Mouse (Mus musculus) kidney, postnatal 36 days (tissue): ENCODE results near the gene Tardbp.

ENCODE experiments used
- DNase-seq, 2 experiments: peaks; one replicate each; pipeline ENCODE4 v3.0.0; 2021 to 2022; ENCODE audit warnings: mixed read lengths in 2 of 2

Tardbp gene

GRCm38 (mm10) chr4:148638302-148638701 is 11.5 kb upstream of the Tardbp start:
- DNase-seq: no peak

GRCm38 (mm10) chr4:148635309-148635708 is 8.5 kb upstream of the Tardbp start:
- DNase-seq: no peak

DNA sequence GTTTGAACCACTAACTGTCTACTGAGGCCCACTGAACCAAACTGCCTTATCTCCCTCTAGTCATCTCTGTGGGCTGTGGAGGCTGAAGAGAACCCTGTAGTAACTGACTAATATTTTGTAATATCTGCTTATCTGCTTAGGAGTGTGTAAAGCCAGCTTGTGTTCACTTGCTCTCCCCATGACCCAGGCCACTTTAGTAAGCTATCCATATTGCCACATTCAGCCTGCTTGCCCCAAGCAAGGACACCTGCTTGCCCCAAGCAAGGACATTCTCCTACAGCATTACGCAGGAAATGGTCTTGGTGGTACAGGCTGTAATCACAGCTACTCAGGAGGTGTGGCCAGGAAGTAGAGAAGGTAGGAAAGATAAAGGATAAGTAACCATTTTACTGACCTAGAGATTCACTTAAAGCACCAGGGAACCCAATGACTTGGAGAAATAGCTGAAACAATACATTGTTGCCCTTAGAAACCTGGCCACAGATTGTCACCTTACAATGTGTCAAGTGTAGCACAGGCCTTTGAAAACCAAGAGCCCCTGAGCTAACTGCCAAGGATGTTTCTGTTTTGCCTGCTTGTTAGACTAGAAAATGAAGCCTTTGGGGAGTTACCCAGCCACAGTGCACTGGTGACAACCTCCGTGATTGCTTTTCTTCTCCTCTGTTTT is 6.7 kb upstream of the Tardbp start:
- DNase-seq: no peak

- peak; percentile 37 to 43 for DNase-seq
Measured at GRCm38 (mm10) chr4:148632013-148632692, 5.3 kb upstream of the Tardbp start.

DNA sequence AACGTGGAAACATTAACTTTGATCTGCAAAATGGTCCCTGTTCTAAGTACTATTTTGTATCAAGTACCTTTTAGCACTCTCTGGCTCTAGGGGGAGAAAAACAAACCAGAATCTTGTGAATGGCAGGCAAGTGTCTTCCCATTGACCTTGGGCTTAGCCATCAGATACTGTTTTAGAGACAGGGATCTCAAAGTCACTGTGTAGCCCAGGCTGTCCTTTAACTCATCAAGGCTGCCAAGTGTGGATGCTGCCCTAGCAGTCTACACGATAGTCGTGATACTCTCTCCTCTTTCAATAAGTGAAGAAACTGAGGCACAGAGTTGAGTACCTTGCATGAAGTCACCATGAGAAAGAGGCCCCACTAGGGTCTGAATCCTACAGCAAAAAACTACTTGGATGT is 427 bp upstream of the Tardbp start:
- no peak for DNase-seq

DNA sequence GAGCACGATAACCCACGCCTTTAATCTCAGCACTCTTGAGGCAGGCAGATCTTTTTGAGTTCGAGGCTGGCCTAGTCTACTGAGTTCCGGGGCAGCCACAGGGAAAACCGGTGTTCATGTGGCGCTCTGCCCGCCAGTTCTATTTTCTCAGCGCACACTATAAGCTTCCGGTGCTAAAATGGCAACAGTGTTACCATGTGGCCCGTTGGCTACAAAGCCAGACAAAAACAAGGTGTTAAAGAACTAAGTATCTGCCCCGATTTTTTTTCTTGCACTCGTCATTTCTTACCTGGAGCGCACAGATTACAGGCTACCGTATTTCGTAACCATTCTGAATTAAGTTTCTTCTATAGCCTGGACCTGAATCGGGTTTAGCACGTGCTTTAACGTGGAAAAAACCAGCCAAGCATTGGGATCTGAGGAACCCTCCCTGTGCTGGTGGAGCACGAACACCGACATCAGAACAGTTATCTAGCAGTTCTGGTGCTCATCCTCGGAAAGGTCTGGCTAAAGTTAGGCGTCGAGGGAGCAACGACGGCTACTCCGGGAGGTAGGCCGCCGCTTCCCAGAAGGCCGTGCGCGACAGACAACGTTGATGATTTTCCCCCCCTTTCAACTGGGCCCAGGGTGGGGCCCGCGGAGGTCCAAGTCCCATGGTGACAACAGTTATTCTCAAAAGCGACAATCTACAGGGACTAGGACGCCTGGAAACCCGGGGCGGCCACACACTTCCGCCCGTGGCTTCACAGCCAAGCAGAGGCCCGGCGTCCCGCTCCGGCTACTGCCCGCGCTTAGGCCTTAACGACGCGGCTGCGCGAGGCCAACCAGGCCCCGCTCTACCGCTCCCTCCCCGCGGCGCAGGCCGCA is 830 bp downstream of the Tardbp start:
- peak; percentile 50 to 56 for DNase-seq

DNA sequence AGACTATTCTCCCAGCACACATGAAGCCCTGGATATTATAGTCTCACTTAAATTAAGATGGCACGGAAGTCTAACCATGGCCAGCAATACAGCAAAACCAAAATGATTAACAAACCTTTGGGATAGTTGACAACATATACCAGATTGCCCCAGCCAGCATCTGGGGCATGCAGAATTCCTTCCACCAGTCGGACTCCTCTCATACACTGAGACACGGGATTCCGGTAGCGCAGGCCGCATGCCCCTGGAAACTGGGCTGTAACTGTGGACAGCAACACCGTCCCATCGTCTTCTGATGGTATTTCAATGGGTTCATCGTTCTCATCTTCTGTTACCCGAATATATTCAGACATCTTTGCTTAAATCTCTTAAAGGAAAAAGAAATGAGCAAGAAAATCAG is 1.8 kb downstream of the Tardbp start:
- DNase-seq: no peak

- no peak for DNase-seq
Measured at GRCm38 (mm10) chr4:148623609-148624008, 3.2 kb downstream of the Tardbp start.

GRCm38 (mm10) chr4:148622485-148622884 is 4.3 kb downstream of the Tardbp start:
- no peak for DNase-seq

- DNase-seq: peak in 1 of 2 experiments; percentile 39
Measured at GRCm38 (mm10) chr4:148620718-148621117, 6.1 kb downstream of the Tardbp start.

GRCm38 (mm10) chr4:148619805-148620204 is 7.0 kb downstream of the Tardbp start:
- DNase-seq: no peak

DNA sequence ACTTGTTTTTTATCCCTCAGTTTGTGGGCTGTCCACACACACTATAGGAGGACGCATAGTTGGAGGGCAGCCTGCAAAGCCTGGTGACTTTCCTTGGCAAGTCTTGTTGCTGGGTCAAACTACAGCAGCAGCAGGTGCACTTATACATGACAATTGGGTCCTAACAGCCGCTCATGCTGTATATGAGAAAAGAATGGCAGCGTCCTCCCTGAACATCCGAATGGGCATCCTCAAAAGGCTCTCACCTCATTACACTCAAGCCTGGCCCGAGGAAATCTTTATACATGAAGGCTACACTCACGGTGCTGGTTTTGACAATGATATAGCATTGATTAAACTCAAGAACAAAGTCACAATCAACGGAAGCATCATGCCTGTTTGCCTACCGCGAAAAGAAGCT is 13.1 kb downstream of the Tardbp start:
- DNase-seq: no peak

DNA sequence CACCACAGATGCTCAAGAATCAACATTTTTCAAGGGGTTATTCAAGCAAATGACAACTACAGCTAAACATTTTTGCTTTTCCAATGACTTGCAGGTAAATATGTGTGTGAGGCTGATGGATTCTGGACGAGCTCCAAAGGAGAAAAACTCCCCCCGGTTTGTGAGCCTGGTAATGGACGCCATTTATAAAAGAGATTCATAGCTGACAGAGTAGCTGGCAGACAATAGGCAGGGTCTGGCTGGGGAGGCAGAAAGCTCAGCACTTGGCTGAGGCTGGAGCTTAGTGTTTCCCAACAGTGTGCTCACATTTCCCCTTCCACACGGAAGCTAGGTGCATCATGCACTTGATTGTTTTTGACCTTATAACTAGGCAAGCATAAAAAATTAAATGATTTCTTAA is 14.3 kb downstream of the Tardbp start:
- no peak for DNase-seq

DNA sequence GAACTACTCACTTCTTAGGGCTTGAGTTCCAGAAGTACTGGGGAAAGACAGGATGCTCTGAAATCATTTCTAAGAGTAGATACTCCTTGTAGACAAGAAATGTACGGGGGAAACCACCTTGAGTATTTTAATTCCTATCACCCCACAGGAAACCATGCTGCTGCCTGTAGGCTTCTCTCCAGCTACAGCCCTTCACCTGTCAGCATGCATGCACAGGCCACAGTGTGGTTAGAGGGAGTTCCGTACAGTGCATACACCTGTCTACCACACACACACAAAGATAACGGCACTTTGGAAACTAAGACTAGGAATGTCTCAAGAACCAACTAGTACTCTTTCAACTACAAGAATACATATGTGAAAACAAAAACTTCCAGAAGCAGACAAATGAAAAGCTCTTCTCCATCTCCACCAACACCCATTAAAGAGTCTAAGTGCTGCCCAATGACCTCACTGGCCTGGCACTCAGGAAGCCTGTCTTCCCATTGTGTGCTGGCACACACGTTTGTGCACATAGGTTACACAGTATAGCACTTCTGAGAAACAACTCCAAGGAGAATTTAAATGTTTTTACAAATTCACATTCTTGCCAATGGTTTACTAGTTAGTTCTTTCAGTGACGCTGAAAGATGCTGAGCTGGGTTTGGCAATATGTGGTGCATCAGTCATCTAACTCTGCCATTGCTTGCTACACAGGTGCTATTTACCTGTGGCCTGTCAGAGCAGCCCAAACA is 16.0 kb downstream of the Tardbp start:
- no peak for DNase-seq

GRCm38 (mm10) chr4:148609805-148610204 is 17.0 kb downstream of the Tardbp start:
- peak; percentile 44 to 59 for DNase-seq

DNA sequence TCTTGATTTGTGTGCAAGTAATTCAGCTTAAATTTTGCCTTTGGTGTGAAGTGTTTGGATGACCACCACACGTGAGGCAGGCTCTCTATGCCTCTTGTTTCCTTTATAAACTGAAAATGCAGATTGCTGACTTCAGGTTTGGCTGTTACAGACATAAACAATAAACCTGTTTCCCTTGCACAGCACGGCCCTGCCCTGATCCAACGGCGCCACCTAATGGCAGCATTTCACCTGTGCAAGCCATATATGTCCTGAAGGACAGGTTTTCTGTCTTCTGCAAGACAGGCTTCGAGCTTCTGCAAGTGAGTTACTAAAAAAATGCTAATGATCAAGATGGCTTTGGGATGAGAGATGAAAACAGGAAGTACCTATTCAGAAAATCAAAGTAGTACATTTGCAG is 19.1 kb downstream of the Tardbp start:
- peak; percentile 78 to 95 for DNase-seq

DNA sequence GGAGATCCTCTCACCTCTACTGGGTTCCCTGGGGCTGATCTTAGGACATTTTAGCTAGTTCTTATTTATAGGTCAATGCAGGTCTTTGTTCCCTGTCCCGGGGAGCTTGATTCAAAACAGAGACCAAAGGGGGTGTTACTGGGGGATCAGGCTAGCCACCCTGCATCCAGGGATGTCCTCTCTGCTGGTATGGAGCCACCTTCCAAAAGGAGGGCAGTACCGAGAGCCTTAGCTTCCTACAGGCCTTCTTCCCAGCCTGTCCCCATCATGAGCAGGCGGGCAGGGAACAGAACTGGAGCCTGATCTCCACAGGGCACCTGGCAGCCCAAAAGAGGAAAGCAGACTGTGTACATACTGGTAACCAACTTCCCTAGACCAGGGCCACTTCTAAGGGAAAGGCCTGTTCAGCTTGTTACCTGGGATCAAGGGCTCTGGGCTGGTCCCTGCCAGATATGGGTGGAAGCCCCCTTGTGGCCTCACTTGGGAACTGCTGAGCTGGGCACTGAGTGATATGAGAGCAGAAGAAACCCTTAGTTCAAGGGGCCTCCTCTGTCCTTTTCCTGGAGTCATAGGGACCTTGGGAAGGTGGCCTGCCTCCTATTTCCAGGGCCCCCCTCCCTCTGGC is 22.2 kb downstream of the Tardbp start:
- peak; percentile 73 to 86 for DNase-seq

- no peak for DNase-seq
Measured at GRCm38 (mm10) chr4:148604141-148604540, 22.7 kb downstream of the Tardbp start.

GRCm38 (mm10) chr4:148603376-148604139 is 23.3 kb downstream of the Tardbp start:
- no peak for DNase-seq

DNA sequence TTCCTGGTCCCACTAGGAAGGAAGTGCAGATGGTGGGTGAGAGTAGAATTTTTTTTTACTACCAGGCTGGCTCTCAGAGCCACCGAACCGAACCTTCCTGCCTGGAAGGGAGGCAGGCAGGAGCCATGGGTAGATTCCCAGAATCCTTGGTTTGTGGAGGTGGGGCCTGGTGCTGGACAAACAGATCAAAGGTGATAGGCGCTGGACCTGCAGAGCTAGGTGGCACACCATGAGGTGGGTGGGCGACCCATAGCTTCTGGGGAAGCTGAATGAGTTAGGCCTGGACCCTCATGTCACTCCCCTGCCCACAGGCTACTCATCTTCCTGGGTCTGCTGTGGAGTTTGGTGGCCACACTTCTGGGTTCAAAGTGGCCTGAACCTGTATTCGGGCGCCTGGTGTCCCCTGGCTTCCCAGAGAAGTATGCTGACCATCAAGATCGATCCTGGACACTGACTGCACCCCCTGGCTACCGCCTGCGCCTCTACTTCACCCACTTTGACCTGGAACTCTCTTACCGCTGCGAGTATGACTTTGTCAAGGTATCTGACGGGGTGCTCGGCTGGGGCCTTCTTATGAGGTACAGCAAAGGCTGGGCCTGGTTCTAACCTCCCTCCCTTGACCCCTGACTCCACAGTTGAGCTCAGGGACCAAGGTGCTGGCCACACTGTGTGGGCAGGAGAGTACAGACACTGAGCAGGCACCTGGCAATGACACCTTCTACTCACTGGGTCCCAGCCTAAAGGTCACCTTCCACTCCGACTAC is 24.3 kb downstream of the Tardbp start, which contains the start of gene Masp2:
Gene Masp2, plus strand, starts transcription at position 198 of the 764 bp plus-strand sequence.
- DNase-seq: no peak

DNA sequence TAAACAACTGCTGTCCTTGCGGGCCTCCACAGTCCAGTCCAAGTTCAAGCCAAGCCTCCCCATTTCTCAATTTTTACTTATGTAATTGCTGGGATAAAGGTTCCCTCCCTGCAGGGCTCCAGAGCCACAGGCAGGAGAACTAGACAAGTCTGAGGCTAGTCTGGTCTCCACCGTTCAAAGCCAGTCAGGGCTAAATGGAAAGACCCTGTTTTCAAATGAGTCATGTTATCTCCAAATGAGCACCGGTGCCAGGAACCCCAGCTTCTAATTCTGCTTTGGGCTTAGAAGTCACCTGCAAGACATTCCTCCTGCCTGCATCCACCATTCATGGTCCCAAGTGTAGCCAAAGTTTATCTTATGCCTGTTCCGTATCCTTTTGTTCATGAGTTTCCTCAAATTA is 24.9 kb downstream of the Tardbp start:
- no peak for DNase-seq
